In the genomic region with DNA sequence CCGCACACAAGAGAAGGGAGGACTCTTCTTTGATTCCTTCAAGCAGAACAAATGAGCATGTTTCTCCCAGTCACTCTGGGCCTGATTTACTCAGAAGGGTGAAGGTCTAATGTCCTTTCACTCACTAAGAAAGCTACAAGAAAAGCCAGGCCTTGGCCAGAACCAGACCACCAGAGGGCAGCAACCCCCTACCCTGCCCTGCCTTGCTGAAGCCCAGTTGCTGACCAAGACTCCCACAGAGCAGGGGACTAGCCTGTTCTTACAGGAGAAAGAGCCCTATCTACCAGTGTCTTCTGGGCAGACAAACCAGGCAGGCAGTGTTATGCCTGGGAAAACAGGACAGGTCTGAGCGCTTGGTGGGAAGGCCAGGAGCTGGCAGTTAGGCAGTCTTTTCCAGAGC, we compare ENCODE assay signal across 8 mouse cellular contexts. TPM values are rescaled to one million over a fixed set of nuclear protein-coding genes. Genes with fewer than 3 reads are reported as not detected.
DNase-seq lines count a peak whose midpoint lies in the region; ATAC-seq and TF ChIP-seq lines count a peak whose summit lies in the region.

No protein-coding gene starts in this region.

- peak; percentile 46; the same call in 1 of the 2 replicates for ATAC-seq in limb, embryonic 14.5 days (ENCODE audit: low FRiP score, low read depth)
- 0 out of 2 replicates have a peak, but pooled peaks have one; percentile 27 for ATAC-seq in midbrain, postnatal 0 days (ENCODE audit: low FRiP score)

- H3K27ac ChIP-seq in CH12.LX (ENCODE audit: insufficient read depth, low read depth) = no peak overlapping the region
- H3K27ac ChIP-seq in embryonic facial prominence, embryonic 10.5 days (replicated peaks) = peak overlapping the region; percentile 71
- peak overlapping the region; percentile 58; the same call in 1 of the 2 replicates for H3K27ac ChIP-seq in limb, embryonic 14.5 days (replicated peaks; ENCODE audit: low read depth, low read length)
- no peak overlapping the region for H3K27ac ChIP-seq in midbrain, postnatal 0 days (ENCODE audit: low read depth, low read length)

- WGBS in embryonic facial prominence, embryonic 10.5 days = 23% methylated on average over 2 of the region's 2 CpGs
- 34% methylated on average over 2 of the region's 2 CpGs for WGBS in limb, embryonic 14.5 days
- WGBS in midbrain, postnatal 0 days = 20% methylated on average over 2 of the region's 2 CpGs

- H3K9ac ChIP-seq in CH12.LX (ENCODE audit: insufficient read depth, low read depth) = no peak overlapping the region
- no peak overlapping the region for H3K9ac ChIP-seq in limb, embryonic 14.5 days (ENCODE audit: low read depth, low read length, severe bottlenecking)
- H3K9ac ChIP-seq in midbrain, postnatal 0 days (replicated peaks; ENCODE audit: low read length, poor library complexity, severe bottlenecking) = no peak overlapping the region

- TF ChIP-seq RAD21 in CH12.LX (IDR thresholded peaks at IDR 0.05; ENCODE audit: low read depth, low read length) = peak; percentile 79

- peak; percentile 68 to 78 for DNase-seq in cerebellum, postnatal 14 days
- DNase-seq in cerebellum, adult 11 months = no peak
- DNase-seq in CH12.LX (ENCODE audit: extremely low read depth) = peak; percentile 37
- DNase-seq in embryonic facial prominence, embryonic 10.5 days (ENCODE audit: low spot score) = peak; percentile 86
- DNase-seq in heart, postnatal 4 days = peak; percentile 82
- DNase-seq in limb, embryonic 14.5 days (ENCODE audit: low spot score) = peak; percentile 77
- peak; percentile 67 for DNase-seq in midbrain, postnatal 0 days (ENCODE audit: low spot score)
- no peak for DNase-seq in frontal cortex, postnatal 10 days (ENCODE audit: low spot score in 2 of 2)

- no peak for TF ChIP-seq POLR2A in CH12.LX (IDR thresholded peaks at IDR 0.05; ENCODE audit: low read depth, low read length)
- TF ChIP-seq POLR2A in limb, embryonic 14.5 days (IDR thresholded peaks at IDR 0.05; ENCODE audit: borderline replicate concordance, extremely low read depth, insufficient read depth, insufficient read length) = no peak

- H3K36me3 ChIP-seq in CH12.LX (replicated peaks in 1 of 2; ENCODE audit: control insufficient read depth in 1 of 2, insufficient read depth in 1 of 2, low read length in 1 of 2) = peaks cover 0 to 12% of the 10 kb centered on the region in 2 experiments
- H3K36me3 ChIP-seq in embryonic facial prominence, embryonic 10.5 days (replicated peaks) = peaks cover 5% of the 10 kb centered on the region
- H3K36me3 ChIP-seq in limb, embryonic 14.5 days (ENCODE audit: control insufficient read depth, insufficient read depth, low read length) = peaks cover 25% of the 10 kb centered on the region
- peaks cover 6% of the 10 kb centered on the region; the same call in 1 of the 2 replicates for H3K36me3 ChIP-seq in midbrain, postnatal 0 days (ENCODE audit: insufficient read depth, low read length)

- no peak for TF ChIP-seq EP300 in CH12.LX (IDR thresholded peaks at IDR 0.05; ENCODE audit: low read length)

- H3K4me2 ChIP-seq in CH12.LX (ENCODE audit: insufficient read depth, low read depth, poor library complexity, severe bottlenecking) = no peak overlapping the region
- no peak overlapping the region for H3K4me2 ChIP-seq in limb, embryonic 14.5 days (replicated peaks; ENCODE audit: low read depth, low read length, severe bottlenecking)
- no peak overlapping the region for H3K4me2 ChIP-seq in midbrain, postnatal 0 days (ENCODE audit: low read depth, low read length, poor library complexity, severe bottlenecking)

- H3K9me3 ChIP-seq in CH12.LX (replicated peaks; ENCODE audit: low read length) = no peaks in the 10 kb centered on the region
- H3K9me3 ChIP-seq in embryonic facial prominence, embryonic 10.5 days = no peaks in the 10 kb centered on the region
- H3K9me3 ChIP-seq in limb, embryonic 14.5 days (ENCODE audit: control insufficient read depth, low read length) = no peaks in the 10 kb centered on the region
- no peaks in the 10 kb centered on the region for H3K9me3 ChIP-seq in midbrain, postnatal 0 days (ENCODE audit: low read length)

- in situ Hi-C loops in CH12.LX (cut with MboI; ENCODE audit: low pct_ligation_motif_present, low pct_unique_long_range_greater_than_20kb, low sequenced_read_pairs) = no loop called here

- H3K79me2 ChIP-seq in CH12.LX (replicated peaks; ENCODE audit: control insufficient read depth, extremely low read depth, insufficient read depth, poor library complexity, severe bottlenecking) = no peaks in the 10 kb centered on the region

- no peak overlapping the region for H3K4me3 ChIP-seq in CH12.LX (replicated peaks in 1 of 3; ENCODE audit: low read depth in 2 of 3, low read length in 2 of 3, poor library complexity in 1 of 3)
- no peak overlapping the region for H3K4me3 ChIP-seq in embryonic facial prominence, embryonic 10.5 days
- H3K4me3 ChIP-seq in limb, embryonic 14.5 days (replicated peaks; ENCODE audit: low read length) = no peak overlapping the region
- H3K4me3 ChIP-seq in midbrain, postnatal 0 days (ENCODE audit: low read depth, low read length) = no peak overlapping the region

- dilution Hi-C loops in CH12.LX (cut with MboI; ENCODE audit: extremely low pct_ligation_motif_present, extremely low pct_unique_long_range_greater_than_20kb, low sequenced_read_pairs) = no loop called here

- H3K27me3 ChIP-seq in CH12.LX (replicated peaks) = no peaks in the 10 kb centered on the region
- no peaks in the 10 kb centered on the region for H3K27me3 ChIP-seq in embryonic facial prominence, embryonic 10.5 days (replicated peaks; ENCODE audit: low read depth, poor library complexity, severe bottlenecking)
- H3K27me3 ChIP-seq in limb, embryonic 14.5 days (ENCODE audit: control insufficient read depth, insufficient read depth, low read length) = no peaks in the 10 kb centered on the region
- no peaks in the 10 kb centered on the region for H3K27me3 ChIP-seq in midbrain, postnatal 0 days (ENCODE audit: insufficient read depth, low read length)

- peak; percentile 43 to 89 for TF ChIP-seq CTCF in CH12.LX (conservative IDR thresholded peaks at IDR 0.05 in 1 of 2, IDR thresholded peaks at IDR 0.05 in 1 of 2; ENCODE audit: low read depth in 2 of 2, low read length in 2 of 2)
- peak; percentile 72 for TF ChIP-seq CTCF in midbrain, postnatal 0 days (IDR thresholded peaks at IDR 0.05)

- 0 out of 4 replicates have a peak, but pooled peaks cover 0 to 3% of the 10 kb centered on the region in 2 experiments for H3K4me1 ChIP-seq in CH12.LX (ENCODE audit: control insufficient read depth in 1 of 2, insufficient read depth in 2 of 2)
- H3K4me1 ChIP-seq in embryonic facial prominence, embryonic 10.5 days = peaks cover 39% of the 10 kb centered on the region
- H3K4me1 ChIP-seq in limb, embryonic 14.5 days (ENCODE audit: control insufficient read depth, insufficient read depth, low read length) = peaks cover 18% of the 10 kb centered on the region
- H3K4me1 ChIP-seq in midbrain, postnatal 0 days (ENCODE audit: insufficient read depth, low read length) = no peaks in the 10 kb centered on the region

TF ChIP-seq in CH12.LX, 34 proteins besides CTCF, POLR2A, EP300 and RAD21:
- TF ChIP-seq NRF1 (IDR thresholded peaks at IDR 0.05; ENCODE audit: low read depth, low read length) (0 out of 2 replicates have a peak, but pooled peaks have one; percentile 14), UBTF (IDR thresholded peaks at IDR 0.05; ENCODE audit: low read depth, low read length) (no peak), HCFC1 (IDR thresholded peaks at IDR 0.05; ENCODE audit: low read depth, low read length) (no peak), MYC (IDR thresholded peaks at IDR 0.05; ENCODE audit: low read depth, low read length) (no peak), ZC3H11A (IDR thresholded peaks at IDR 0.05; ENCODE audit: low read depth, low read length) (peak; percentile 30; the same call in 1 of the 2 replicates), SMC3 (IDR thresholded peaks at IDR 0.05; ENCODE audit: low read depth, low read length) (peak; percentile 84), RCOR1 (conservative IDR thresholded peaks at IDR 0.05; ENCODE audit: low read depth, low read length) (no peak)

RNA-seq across cellular contexts. Expression of gene Zdhhc1, which starts 12.3 kb away (rescaled TPM):
- total RNA-seq in CH12.LX (2012; rRNA removed) (2.1 and 2.6 TPM in 2 replicates), CH12.LX (2014; rRNA removed) (0.86 and 1.6 TPM in 2 replicates)
- 2.6 and 3.6 TPM in 2 replicates for polyA plus RNA-seq in CH12.LX (2012; ENCODE audit: insufficient read length, low read depth)
- polyA plus RNA-seq in embryonic facial prominence, embryonic 10.5 days (2016; fragmentation: Nextera tagmentation; extraction: Ambion mirVana) = 19.2 and 20.5 TPM in 2 replicates
- 10 to 100 TPM; 14.6 to 15.9 TPM for total RNA-seq in heart, postnatal 4 days (2021)
- 72.3 and 90.2 TPM in 2 replicates for polyA plus RNA-seq in limb, embryonic 14.5 days (2012; rRNA removed)
- polyA plus RNA-seq in limb, embryonic 14.5 days (2014; fragmentation: Nextera tagmentation; extraction: Ambion mirVana) = 36.8 and 42.9 TPM in 2 replicates
- total RNA-seq in midbrain, postnatal 0 days (2014; rRNA removed) = 32.9 and 47.2 TPM in 2 replicates
- 27.3 and 27.9 TPM in 2 replicates for polyA plus RNA-seq in midbrain, postnatal 0 days (2015; fragmentation: Nextera tagmentation; extraction: Ambion mirVana)

RNA-seq across cellular contexts. Expression of gene Tppp3, which starts 13.1 kb away (rescaled TPM):
- 0.25 TPM in 2 replicates for total RNA-seq in CH12.LX (2012; rRNA removed)
- not detected in 2 replicates for total RNA-seq in CH12.LX (2014; rRNA removed)
- polyA plus RNA-seq in CH12.LX (2012; ENCODE audit: insufficient read length, low read depth) = 0.39 and 0.49 TPM in 2 replicates
- 35.7 and 48.8 TPM in 2 replicates for polyA plus RNA-seq in embryonic facial prominence, embryonic 10.5 days (2016; fragmentation: Nextera tagmentation; extraction: Ambion mirVana)
- total RNA-seq in heart, postnatal 4 days (2021) = 10 to 100 TPM; 44.4 to 46.1 TPM
- polyA plus RNA-seq in limb, embryonic 14.5 days (2012; rRNA removed) = 107 and 130 TPM in 2 replicates
- 123 and 164 TPM in 2 replicates for polyA plus RNA-seq in limb, embryonic 14.5 days (2014; fragmentation: Nextera tagmentation; extraction: Ambion mirVana)
- 75.0 and 82.8 TPM in 2 replicates for total RNA-seq in midbrain, postnatal 0 days (2014; rRNA removed)
- 159 and 164 TPM in 2 replicates for polyA plus RNA-seq in midbrain, postnatal 0 days (2015; fragmentation: Nextera tagmentation; extraction: Ambion mirVana)

RNA-seq across cellular contexts. Expression of gene Hsd11b2, which starts 34.2 kb away (rescaled TPM):
- total RNA-seq in CH12.LX (2012; rRNA removed) (not detected in 2 replicates), CH12.LX (2014; rRNA removed) (not detected in 2 replicates)
- not detected in 2 replicates for polyA plus RNA-seq in CH12.LX (2012; ENCODE audit: insufficient read length, low read depth)
- polyA plus RNA-seq in embryonic facial prominence, embryonic 10.5 days (2016; fragmentation: Nextera tagmentation; extraction: Ambion mirVana) = 18.8 and 22.2 TPM in 2 replicates
- under 1 TPM; 0.43 to 0.52 TPM for total RNA-seq in heart, postnatal 4 days (2021)
- 3.3 and 6.4 TPM in 2 replicates for polyA plus RNA-seq in limb, embryonic 14.5 days (2012; rRNA removed)
- polyA plus RNA-seq in limb, embryonic 14.5 days (2014; fragmentation: Nextera tagmentation; extraction: Ambion mirVana) = 1.7 and 2.2 TPM in 2 replicates
- total RNA-seq in midbrain, postnatal 0 days (2014; rRNA removed) = 0.57 and 0.88 TPM in 2 replicates
- 1.3 and 1.9 TPM in 2 replicates for polyA plus RNA-seq in midbrain, postnatal 0 days (2015; fragmentation: Nextera tagmentation; extraction: Ambion mirVana)

Comparison
In these comparisons a context has a peak if more than half of its experiments do, and no peak if none do; other contexts are left out.
1. DNase-seq: peak in cerebellum, postnatal 14 days (2 of 2), CH12.LX (single experiment), embryonic facial prominence, embryonic 10.5 days (single experiment), heart, postnatal 4 days (single experiment), limb, embryonic 14.5 days (single experiment) and midbrain, postnatal 0 days (single experiment); none in cerebellum, adult 11 months (single experiment) and frontal cortex, postnatal 10 days (0 of 2).
2. H3K27ac ChIP-seq: peak in embryonic facial prominence, embryonic 10.5 days (single experiment) and limb, embryonic 14.5 days (single experiment); none in CH12.LX (single experiment) and midbrain, postnatal 0 days (single experiment).
3. RNA of gene Tppp3, which starts 13.1 kb away (polyA plus RNA-seq): 107 to 164 TPM in limb, embryonic 14.5 days, 159 to 164 TPM in midbrain, postnatal 0 days and 35.7 to 48.8 TPM in embryonic facial prominence, embryonic 10.5 days; 0.39 to 0.49 TPM in CH12.LX; every median in the first group is over 10 times any median in the second.